Mouse (Mus musculus) CH12.LX (cell line): Measurements from ENCODE around the gene Dnajc7. TPM values are rescaled to one million over a fixed set of nuclear protein-coding genes. Genes with fewer than 3 reads are reported as not detected.
A peak's percentile ranks its signal among the peaks of the same experiment; 100 is the strongest.

Experiments
- DNase-seq: peaks from one replicate; pipeline ENCODE4 v3.0.0-alpha.2; 2013; ENCODE audit errors: extremely low read depth
- H3K27ac ChIP-seq: 2 replicates; pipeline ENCODE4 v1.5.1; 2012; ENCODE audit warnings: low read depth, mild to moderate bottlenecking, control low read depth, moderate library complexity; ENCODE audit not compliant: insufficient read depth
- H3K27me3 ChIP-seq: replicated peaks from 2 replicates; pipeline ENCODE3; 2012; ENCODE audit warnings: inconsistent platforms
- H3K36me3 ChIP-seq, 2 experiments: replicated peaks in 1 of 2; 2 replicates each; pipeline versions ENCODE3 to v1.6.1; 2012; ENCODE audit warnings: inconsistent platforms in 1 of 2, low read length in 1 of 2, mild to moderate bottlenecking in 1 of 2, mixed read lengths in 1 of 2, moderate library complexity in 1 of 2; ENCODE audit not compliant: control insufficient read depth in 1 of 2, insufficient read depth in 1 of 2
- H3K4me1 ChIP-seq, 2 experiments: 2 replicates each; pipeline ENCODE4 v1.6.1; 2012; ENCODE audit warnings: inconsistent platforms in 1 of 2, moderate library complexity in 1 of 2; ENCODE audit not compliant: insufficient read depth in 2 of 2, control insufficient read depth in 1 of 2
- H3K4me2 ChIP-seq: 2 replicates; pipeline ENCODE4 v1.6.1; 2012; ENCODE audit warnings: low read depth, mild to moderate bottlenecking, control low read depth; ENCODE audit not compliant: poor library complexity, insufficient read depth, severe bottlenecking
- H3K4me3 ChIP-seq, 3 experiments: fragments of 150-350 bp in 1 of 3; sonication (generic) in 1 of 3; replicated peaks in 1 of 3; 2 replicates each; pipeline versions ENCODE3 to v1.5.1; 2011 to 2012; ENCODE audit warnings: low read depth in 2 of 3, low read length in 2 of 3, mild to moderate bottlenecking in 2 of 3, moderate library complexity in 2 of 3, control low read depth in 1 of 3, improper control_type of control experiment in 1 of 3, inconsistent platforms in 1 of 3, mixed read lengths in 1 of 3; ENCODE audit not compliant: poor library complexity in 1 of 3
- H3K79me2 ChIP-seq: replicated peaks from 2 replicates; pipeline ENCODE4 v1.6.1; 2012; ENCODE audit warnings: mild to moderate bottlenecking, moderate library complexity; ENCODE audit not compliant: control insufficient read depth, poor library complexity, insufficient read depth, severe bottlenecking; ENCODE audit errors: extremely low read depth
- H3K9ac ChIP-seq: 2 replicates; pipeline ENCODE4 v1.6.1; 2012; ENCODE audit warnings: low read depth, mild to moderate bottlenecking, control low read depth, moderate library complexity; ENCODE audit not compliant: insufficient read depth
- H3K9me3 ChIP-seq: replicated peaks from 2 replicates; pipeline ENCODE3; 2012; ENCODE audit warnings: low read length, inconsistent platforms, mixed read lengths
- BHLHE40 ChIP-seq: IDR thresholded peaks from 2 replicates; pipeline ENCODE4 v1.6.1; 2011; ENCODE audit warnings: mild to moderate bottlenecking, low read depth, low read length, improper control_type of control experiment
- CHD1 ChIP-seq: IDR thresholded peaks from 2 replicates; pipeline ENCODE4 v1.6.1; 2012; ENCODE audit warnings: low read depth, low read length, improper control_type of control experiment, inconsistent platforms
- CHD2 ChIP-seq: IDR thresholded peaks from 2 replicates; pipeline ENCODE4 v1.6.1; 2011; ENCODE audit warnings: low read length, improper control_type of control experiment
- CTCF ChIP-seq, 2 experiments: IDR thresholded peaks in 1 of 2; conservative IDR thresholded peaks in 1 of 2; 2 replicates each; pipeline ENCODE4 v1.5.1; 2011 to 2012; ENCODE audit warnings: low read depth in 2 of 2, low read length in 2 of 2, improper control_type of control experiment in 1 of 2, inconsistent platforms in 1 of 2, mild to moderate bottlenecking in 1 of 2, moderate library complexity in 1 of 2
- E2F4 ChIP-seq: IDR thresholded peaks from 2 replicates; pipeline ENCODE4 v1.6.1; 2011; ENCODE audit warnings: low read depth, low read length, improper control_type of control experiment; ENCODE audit not compliant: insufficient replicate concordance
- ELF1 ChIP-seq: IDR thresholded peaks from 2 replicates; pipeline ENCODE4 v1.6.1; 2014; ENCODE audit warnings: low read depth, mild to moderate bottlenecking, inconsistent platforms, low read length, improper control_type of control experiment
- EP300 ChIP-seq: IDR thresholded peaks from 2 replicates; pipeline ENCODE4 v1.6.1; 2011; ENCODE audit warnings: low read length, improper control_type of control experiment
- ETS1 ChIP-seq: conservative IDR thresholded peaks from 2 replicates; pipeline ENCODE4 v1.6.1; 2012; ENCODE audit warnings: low read depth, mild to moderate bottlenecking, inconsistent platforms, low read length, improper control_type of control experiment, moderate library complexity
- GABPA ChIP-seq: IDR thresholded peaks from 2 replicates; pipeline ENCODE4 v1.6.1; 2012; ENCODE audit warnings: low read depth, low read length, improper control_type of control experiment, inconsistent platforms; ENCODE audit not compliant: insufficient replicate concordance
- HCFC1 ChIP-seq: IDR thresholded peaks from 2 replicates; pipeline ENCODE4 v1.6.1; 2012; ENCODE audit warnings: low read depth, mild to moderate bottlenecking, inconsistent platforms, low read length, improper control_type of control experiment
- IRF4 ChIP-seq: IDR thresholded peaks from 2 replicates; pipeline ENCODE4 v1.6.1; 2014; ENCODE audit warnings: low read depth, mild to moderate bottlenecking, inconsistent platforms, low read length, improper control_type of control experiment
- JUN ChIP-seq: IDR thresholded peaks from 2 replicates; pipeline ENCODE4 v1.6.1; 2011; ENCODE audit warnings: low read depth, mild to moderate bottlenecking, low read length, improper control_type of control experiment, moderate library complexity; ENCODE audit not compliant: insufficient read depth
- JUND ChIP-seq: conservative IDR thresholded peaks from 2 replicates; pipeline ENCODE4 v1.6.1; 2011; ENCODE audit warnings: low read depth, low read length, improper control_type of control experiment
- KAT2A ChIP-seq: IDR thresholded peaks from 2 replicates; pipeline ENCODE4 v1.6.1; 2012; ENCODE audit warnings: low read length, improper control_type of control experiment, inconsistent platforms; ENCODE audit not compliant: insufficient replicate concordance
- MAFK ChIP-seq: IDR thresholded peaks from 2 replicates; pipeline ENCODE4 v1.6.1; 2011; ENCODE audit warnings: low read length, improper control_type of control experiment; ENCODE audit not compliant: insufficient replicate concordance
- MAX ChIP-seq: IDR thresholded peaks from 2 replicates; pipeline ENCODE4 v1.6.1; 2011; ENCODE audit warnings: low read length, improper control_type of control experiment
- MAZ ChIP-seq: IDR thresholded peaks from 2 replicates; pipeline ENCODE4 v1.6.1; 2012; ENCODE audit warnings: low read depth, mild to moderate bottlenecking, inconsistent platforms, low read length, improper control_type of control experiment, moderate library complexity
- MEF2A ChIP-seq: IDR thresholded peaks from 2 replicates; pipeline ENCODE4 v1.6.1; 2014; ENCODE audit warnings: low read depth, mild to moderate bottlenecking, inconsistent platforms, low read length, improper control_type of control experiment, borderline replicate concordance
- MXI1 ChIP-seq: IDR thresholded peaks from 2 replicates; pipeline ENCODE4 v1.6.1; 2011; ENCODE audit warnings: mild to moderate bottlenecking, low read depth, low read length, improper control_type of control experiment
- MYC ChIP-seq: IDR thresholded peaks from 2 replicates; pipeline ENCODE4 v1.6.1; 2011; ENCODE audit warnings: low read depth, mild to moderate bottlenecking, improper control_type of control experiment, low read length
- NELFE ChIP-seq: IDR thresholded peaks from 2 replicates; pipeline ENCODE4 v1.6.1; 2011; ENCODE audit warnings: low read depth, low read length, improper control_type of control experiment
- NRF1 ChIP-seq: IDR thresholded peaks from 2 replicates; pipeline ENCODE4 v1.6.1; 2014; ENCODE audit warnings: low read depth, mild to moderate bottlenecking, inconsistent platforms, low read length, improper control_type of control experiment, moderate library complexity
- PAX5 ChIP-seq: IDR thresholded peaks from 2 replicates; pipeline ENCODE4 v1.6.1; 2012; ENCODE audit warnings: low read length, inconsistent platforms, mixed read lengths
- POLR2A ChIP-seq: IDR thresholded peaks from 2 replicates; pipeline ENCODE4 v1.6.1; 2011; ENCODE audit warnings: low read depth, mild to moderate bottlenecking, improper control_type of control experiment, low read length
- POLR2AphosphoS2 ChIP-seq: IDR thresholded peaks from 2 replicates; pipeline ENCODE4 v1.6.1; 2011; ENCODE audit warnings: low read depth, low read length, improper control_type of control experiment
- RAD21 ChIP-seq: IDR thresholded peaks from 2 replicates; pipeline ENCODE4 v1.6.1; 2011; ENCODE audit warnings: low read depth, mild to moderate bottlenecking, low read length, improper control_type of control experiment, moderate library complexity
- RCOR1 ChIP-seq: conservative IDR thresholded peaks from 2 replicates; pipeline ENCODE4 v1.6.1; 2012; ENCODE audit warnings: low read depth, mild to moderate bottlenecking, inconsistent platforms, low read length, improper control_type of control experiment
- SIN3A ChIP-seq: IDR thresholded peaks from 2 replicates; pipeline ENCODE4 v1.6.1; 2012; ENCODE audit warnings: low read length, improper control_type of control experiment, inconsistent platforms
- SMC3 ChIP-seq: IDR thresholded peaks from 2 replicates; pipeline ENCODE4 v1.6.1; 2011; ENCODE audit warnings: low read depth, low read length, improper control_type of control experiment
- TBP ChIP-seq: conservative IDR thresholded peaks from 2 replicates; pipeline ENCODE4 v1.6.1; 2011; ENCODE audit warnings: low read depth, low read length, improper control_type of control experiment
- TCF12 ChIP-seq: IDR thresholded peaks from 2 replicates; pipeline ENCODE4 v1.6.1; 2014; ENCODE audit warnings: low read depth, mild to moderate bottlenecking, inconsistent platforms, low read length, improper control_type of control experiment
- UBTF ChIP-seq: IDR thresholded peaks from 2 replicates; pipeline ENCODE4 v1.6.1; 2012; ENCODE audit warnings: low read depth, mild to moderate bottlenecking, inconsistent platforms, low read length, improper control_type of control experiment, moderate library complexity
- USF1 ChIP-seq: IDR thresholded peaks from 2 replicates; pipeline ENCODE4 v1.6.1; 2014; ENCODE audit warnings: low read depth, mild to moderate bottlenecking, inconsistent platforms, low read length, improper control_type of control experiment
- USF2 ChIP-seq: conservative IDR thresholded peaks from 2 replicates; pipeline ENCODE4 v1.6.1; 2011; ENCODE audit warnings: low read depth, low read length, improper control_type of control experiment
- ZC3H11A ChIP-seq: IDR thresholded peaks from 2 replicates; pipeline ENCODE4 v1.6.1; 2012; ENCODE audit warnings: low read depth, mild to moderate bottlenecking, inconsistent platforms, low read length, improper control_type of control experiment
- ZKSCAN1 ChIP-seq: IDR thresholded peaks from 2 replicates; pipeline ENCODE4 v1.6.1; 2012; ENCODE audit warnings: low read depth, inconsistent platforms, low read length, improper control_type of control experiment, borderline replicate concordance
- ZMIZ1 ChIP-seq: IDR thresholded peaks from 2 replicates; pipeline ENCODE4 v1.6.1; 2012; ENCODE audit warnings: low read depth, mild to moderate bottlenecking, inconsistent platforms, low read length, improper control_type of control experiment
- ZNF384 ChIP-seq: IDR thresholded peaks from 2 replicates; pipeline ENCODE4 v1.6.1; 2012; ENCODE audit warnings: low read depth, low read length, improper control_type of control experiment, inconsistent platforms
- dilution Hi-C: fragments of 300-500 bp; cut with MboI; formaldehyde crosslinking; loops from 2 replicates; pipeline ENCODE4 v1.14.3; 2020; ENCODE audit warnings: low sequenced_read_pairs; ENCODE audit not compliant: extremely low pct_unique_long_range_greater_than_20kb, extremely low pct_ligation_motif_present
- in situ Hi-C: fragments of 300-500 bp; cut with MboI; formaldehyde crosslinking; loops from 3 replicates; pipeline ENCODE4 v1.14.3; 2019; ENCODE audit warnings: low sequenced_read_pairs, low pct_ligation_motif_present, low pct_unique_long_range_greater_than_20kb, mixed read lengths
- polyA plus RNA-seq: library from polyadenylated mRNA; unstranded; fragments of >175 nt; gene quantifications from 2 replicates; pipeline ENCODE4 v1.2.1, GENCODE M21; 2012; ENCODE audit warnings: low read depth; ENCODE audit not compliant: insufficient read length
- total RNA-seq, 2 experiments: library from RNA; depleted of rRNA; stranded (reverse); fragments of 300-350 nt in 1 of 2; fragments of >200 nt in 1 of 2; gene quantifications; 2 replicates each; pipeline ENCODE4 v1.2.3; 2012 to 2014

Gene Dnajc7
- total and polyA plus RNA-seq, 3 experiments: 123 to 455 (median 249) TPM

DNA sequence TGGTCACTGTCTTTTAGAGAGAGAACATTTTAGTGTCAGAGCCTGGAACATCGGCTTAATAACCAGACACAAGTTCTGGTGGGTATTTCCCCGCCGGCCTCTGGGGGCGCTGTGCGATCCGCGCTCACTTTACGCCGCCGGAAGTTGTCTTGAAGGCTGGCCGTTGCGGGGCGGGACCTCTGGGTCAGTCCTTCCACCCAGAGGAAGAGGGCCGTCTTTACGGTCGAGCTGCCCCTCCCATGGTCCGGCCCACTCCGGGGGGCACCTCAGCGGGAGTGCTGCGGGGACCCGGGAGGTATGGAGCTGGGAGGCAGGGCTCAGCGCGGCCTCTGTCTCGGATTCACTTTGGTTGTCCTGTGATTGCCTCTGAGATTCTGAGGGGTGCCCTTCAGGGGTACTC, 2.7 kb upstream of the Dnajc7 start:
- peak overlapping the region; percentile 98 for H3K9ac ChIP-seq
- H3K27ac ChIP-seq: peak overlapping the region; percentile 58
- peaks cover 25 to 73% of the 10 kb centered on the region in 2 experiments for H3K4me1 ChIP-seq
- peaks cover 22 to 38% of the 10 kb centered on the region in 2 experiments for H3K36me3 ChIP-seq
- dilution Hi-C loops: no loop called here
- peaks cover 19% of the 10 kb centered on the region for H3K79me2 ChIP-seq
- H3K27me3 ChIP-seq: no peaks in the 10 kb centered on the region
- H3K4me2 ChIP-seq: peak overlapping the region; percentile 79; the same call in 1 of the 2 replicates
- no peaks in the 10 kb centered on the region for H3K9me3 ChIP-seq
- H3K4me3 ChIP-seq: peak overlapping the region; percentile 75 to 94 (median 91)
- TF ChIP-seq ELF1: peak; percentile 90
- TF ChIP-seq PAX5: no peak
- TF ChIP-seq NELFE: peak; percentile 89
- no peak; the same call in 1 of the 2 replicates for TF ChIP-seq RAD21
- TF ChIP-seq MAZ: peak; percentile 95
- peak; percentile 61; the same call in 1 of the 2 replicates for TF ChIP-seq NRF1
- TF ChIP-seq EP300: no peak
- TF ChIP-seq ZNF384: no peak
- peak; percentile 70 for TF ChIP-seq TBP
- TF ChIP-seq MAFK: no peak
- 0 out of 2 replicates have a peak, but pooled peaks have one; percentile 7 for TF ChIP-seq ETS1
- TF ChIP-seq SIN3A: peak; percentile 87
- peak; percentile 80; the same call in 1 of the 2 replicates for TF ChIP-seq IRF4
- TF ChIP-seq HCFC1: peak; percentile 97
- no peak; the same call in 1 of the 2 replicates for TF ChIP-seq MYC
- no peak for TF ChIP-seq E2F4
- TF ChIP-seq USF1: no peak
- TF ChIP-seq TCF12: peak; percentile 95
- TF ChIP-seq CHD1: no peak
- peak; percentile 39 for TF ChIP-seq SMC3
- peak; percentile 82; the same call in 1 of the 2 replicates for TF ChIP-seq POLR2AphosphoS2
- TF ChIP-seq ZMIZ1: peak; percentile 75
- TF ChIP-seq MEF2A: peak; percentile 81; the same call in 1 of the 2 replicates
- no peak for TF ChIP-seq USF2
- peak; percentile 99 for TF ChIP-seq GABPA
- peak; percentile 35; the same call in 1 of the 2 replicates for TF ChIP-seq MXI1
- no peak; the same call in 1 of the 2 replicates for TF ChIP-seq MAX
- no peak for TF ChIP-seq JUND
- TF ChIP-seq UBTF: no peak
- no peak for TF ChIP-seq ZC3H11A
- peak; percentile 90 for TF ChIP-seq POLR2A
- TF ChIP-seq ZKSCAN1: no peak
- no peak for TF ChIP-seq CHD2
- TF ChIP-seq JUN: no peak
- peak; percentile 70 to 97 for TF ChIP-seq CTCF (conservative IDR thresholded peaks at IDR 0.05 in 1 of 2, IDR thresholded peaks at IDR 0.05 in 1 of 2; ENCODE audit: low read depth in 2 of 2, low read length in 2 of 2)
- TF ChIP-seq RCOR1: no peak
- TF ChIP-seq BHLHE40: no peak
- peak; percentile 91; the same call in 1 of the 2 replicates for TF ChIP-seq KAT2A
- DNase-seq: peak; percentile 97
- in situ Hi-C loops: loop anchor here (5.0 kb wide), 1 partner anchor 50 kb away; the partner anchor contains the start of gene Cnp
